Mouse (Mus musculus) erythroblast, embryonic 14.5 days (primary cell): Measurements from ENCODE around the gene Kcne3.

Experiments used
- GATA1 ChIP-seq: IDR thresholded peaks from 2 replicates; pipeline ENCODE4 v1.6.1; 2012; ENCODE audit warnings: low read length, inconsistent platforms, mixed read lengths
- TAL1 ChIP-seq: IDR thresholded peaks from 3 replicates; pipeline ENCODE4 v1.6.1; 2012; ENCODE audit warnings: low read length, inconsistent platforms, mixed read lengths

DNA sequence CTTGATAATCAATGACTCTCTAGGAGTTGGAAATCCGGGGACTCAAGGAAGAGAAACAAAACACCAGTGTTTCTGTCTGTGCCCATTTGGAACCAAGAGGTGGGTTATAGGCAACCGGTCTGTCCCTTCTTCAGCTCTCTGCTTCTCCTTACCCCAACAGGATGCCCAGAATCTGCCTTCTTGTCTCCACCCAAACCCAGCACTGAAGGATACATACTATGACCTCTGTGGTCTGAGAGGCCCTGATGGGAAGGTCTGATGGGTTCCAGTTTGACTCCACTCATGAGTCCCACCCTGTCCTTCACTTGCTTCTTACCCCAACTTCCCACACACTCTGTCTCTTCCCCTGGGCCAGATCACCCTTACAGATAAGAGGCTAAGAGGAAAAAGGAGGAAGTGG lies 4.9 kb downstream of the Kcne3 start:
- TF ChIP-seq TAL1 (no peak), GATA1 (peak; percentile 63)
